Mouse (Mus musculus): ENCODE data around the gene Nmral1.
"Not testable (repeated sequence)": the region's sequence is repeated elsewhere in the genome, so short reads cannot be mapped to it uniquely, and the experiment has no call there.

Gene Nmral1

DNA sequence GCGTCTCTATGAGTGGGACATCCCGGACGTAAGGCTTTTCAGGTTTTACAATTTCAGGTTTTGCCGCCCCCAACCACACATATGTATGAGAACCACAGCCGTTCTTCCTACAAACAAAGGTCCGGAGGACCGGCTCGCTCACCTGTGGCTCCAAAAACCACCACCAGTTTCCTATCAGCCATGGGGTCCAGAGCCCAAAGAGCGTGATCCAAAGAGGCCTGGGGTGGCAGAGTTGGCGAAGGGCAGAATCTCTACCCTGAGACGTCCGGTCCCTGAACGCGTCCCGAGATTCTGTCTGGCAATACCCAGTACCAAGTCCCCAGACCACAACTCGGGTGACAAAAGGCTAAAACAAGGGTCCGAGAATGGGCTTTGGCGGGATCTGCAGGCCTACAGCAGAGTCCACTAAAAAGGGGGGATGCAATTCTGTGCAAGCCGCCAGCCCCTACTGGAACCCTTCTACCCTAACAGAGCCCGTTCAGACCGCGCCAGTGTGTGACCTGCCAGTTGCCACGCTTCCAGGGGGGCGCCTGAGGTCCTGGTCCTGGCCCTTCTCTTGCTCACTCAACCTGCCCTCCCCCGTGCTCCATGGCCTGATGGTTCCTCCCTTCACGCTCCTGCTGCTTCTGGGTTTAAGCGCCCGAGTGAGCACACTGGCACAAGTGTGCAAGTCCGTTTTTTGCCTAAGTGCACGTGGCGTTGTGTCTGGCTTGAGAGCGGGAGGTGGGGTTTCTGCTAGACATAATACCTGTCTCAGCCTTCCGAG, at the start of gene Nmral1:
TSS of gene Nmral1 (minus strand) at position 604 of the 766 bp plus-strand sequence.
- peak; percentile 76 to 79 for DNase-seq

DNA sequence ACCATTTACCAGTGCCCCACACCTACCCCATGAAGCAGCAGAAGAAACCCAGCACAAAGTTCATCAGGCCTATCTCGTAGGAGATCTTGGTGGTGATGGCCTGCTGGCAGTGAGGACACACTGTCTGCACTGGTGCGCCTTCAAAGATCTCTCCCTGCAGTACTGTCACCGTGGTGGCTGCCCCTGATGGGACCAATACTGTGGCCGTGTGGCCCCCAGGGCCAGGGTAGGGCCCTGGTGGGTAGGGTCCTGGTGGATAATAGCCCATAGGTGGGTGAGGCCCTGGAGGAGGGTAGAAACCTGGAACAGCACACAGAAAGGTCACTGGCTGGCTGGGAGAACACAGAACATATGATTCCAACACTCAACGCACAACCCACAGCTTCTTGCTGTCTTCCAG, 49.6 kb upstream of the Nmral1 start:
- no peak for DNase-seq

DNA sequence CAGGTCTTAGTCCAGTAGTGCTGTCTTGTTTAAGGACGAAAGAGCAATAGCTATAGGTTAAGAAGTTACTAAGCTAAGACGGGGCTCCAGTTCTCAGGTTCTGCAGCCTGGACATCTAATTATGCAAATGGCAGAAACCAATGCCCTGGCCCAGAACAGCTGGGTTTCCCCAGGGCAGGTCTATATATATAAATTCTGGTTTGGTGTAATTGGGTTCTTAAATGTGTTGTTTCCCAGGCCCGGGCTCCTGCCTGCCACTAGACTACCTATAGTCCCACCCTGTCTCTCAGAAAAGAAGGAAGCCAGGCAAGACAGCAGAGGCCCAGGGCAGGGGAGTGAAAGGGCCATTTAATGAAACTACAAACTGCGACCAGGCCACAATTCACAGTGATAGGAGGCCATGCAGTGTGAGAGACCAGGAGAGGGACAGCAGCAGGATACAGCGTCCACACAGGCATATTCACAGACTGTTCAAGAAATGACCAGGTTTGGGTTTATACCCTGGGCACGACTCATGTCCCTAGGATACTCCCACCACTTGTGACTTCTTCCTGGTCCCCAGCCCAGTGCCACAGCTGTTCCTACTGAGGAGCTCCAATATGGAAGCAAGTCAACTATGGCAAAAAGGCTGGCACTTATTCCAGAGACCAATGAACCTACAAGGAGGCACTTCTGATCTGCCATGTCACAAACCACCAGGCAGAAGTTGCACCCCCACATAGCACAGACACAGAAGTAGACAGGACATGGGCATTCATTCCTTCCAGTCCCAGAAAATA, 48.0 kb upstream of the Nmral1 start:
- no peak for DNase-seq

DNA sequence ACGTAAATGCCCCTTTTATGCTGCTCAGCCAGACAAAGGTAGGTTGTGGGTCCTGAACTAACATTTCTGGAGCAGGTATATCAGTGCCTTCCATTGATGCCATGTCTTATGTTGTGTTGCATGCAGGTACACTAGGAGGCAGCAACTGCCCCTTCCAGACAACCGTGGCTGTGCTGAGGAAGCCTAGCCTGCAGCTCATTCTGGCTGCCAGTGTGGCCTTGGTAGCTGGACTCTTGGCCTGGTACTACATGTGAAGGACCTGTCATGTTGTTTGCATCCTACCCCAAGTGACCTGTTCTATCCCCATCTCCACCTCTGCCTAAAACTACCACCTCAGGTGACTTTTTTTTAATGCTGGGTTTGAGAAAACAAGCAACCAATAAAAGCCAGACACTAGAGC, 46.7 kb upstream of the Nmral1 start:
- no peak for DNase-seq

DNA sequence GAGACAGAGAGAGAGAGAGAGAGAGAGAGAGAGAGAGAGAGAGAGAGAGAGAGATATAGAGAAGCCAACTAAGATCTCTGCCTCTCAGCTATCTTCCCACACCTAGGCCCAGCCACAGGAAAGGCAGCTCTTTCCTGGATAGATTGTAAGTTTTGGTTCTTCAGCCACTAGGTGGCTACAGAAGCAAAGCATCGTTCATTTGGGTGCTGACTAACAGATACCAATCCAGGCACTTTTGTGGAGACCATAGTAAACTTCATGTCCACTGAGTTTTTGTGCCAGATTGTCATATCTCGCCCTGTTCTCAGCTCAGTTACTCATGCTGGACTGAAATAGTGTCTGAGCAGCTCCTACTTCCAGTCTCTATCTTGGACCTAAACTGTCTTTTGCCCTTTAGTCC, 44.1 kb upstream of the Nmral1 start:
- DNase-seq: no peak

DNA sequence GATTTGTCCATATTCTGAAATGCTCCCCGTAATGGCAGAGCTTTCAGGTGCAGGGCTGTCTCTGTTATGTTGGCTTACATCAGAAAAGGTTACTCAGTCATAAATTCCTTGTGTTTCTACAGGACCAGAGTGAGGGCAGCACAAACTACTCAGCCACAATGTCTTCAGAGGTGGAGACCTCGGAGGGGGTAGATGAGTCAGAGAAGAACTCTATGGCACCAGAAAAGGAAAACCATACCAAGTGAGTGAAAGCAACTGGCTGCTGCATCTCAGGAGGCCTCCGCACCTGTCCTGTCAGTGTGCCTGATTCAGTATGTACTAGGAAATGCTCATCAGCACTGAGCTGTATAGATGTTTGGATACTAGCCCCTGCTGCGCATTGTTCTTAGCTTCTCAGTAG, 43.3 kb upstream of the Nmral1 start:
- no peak for DNase-seq

DNA sequence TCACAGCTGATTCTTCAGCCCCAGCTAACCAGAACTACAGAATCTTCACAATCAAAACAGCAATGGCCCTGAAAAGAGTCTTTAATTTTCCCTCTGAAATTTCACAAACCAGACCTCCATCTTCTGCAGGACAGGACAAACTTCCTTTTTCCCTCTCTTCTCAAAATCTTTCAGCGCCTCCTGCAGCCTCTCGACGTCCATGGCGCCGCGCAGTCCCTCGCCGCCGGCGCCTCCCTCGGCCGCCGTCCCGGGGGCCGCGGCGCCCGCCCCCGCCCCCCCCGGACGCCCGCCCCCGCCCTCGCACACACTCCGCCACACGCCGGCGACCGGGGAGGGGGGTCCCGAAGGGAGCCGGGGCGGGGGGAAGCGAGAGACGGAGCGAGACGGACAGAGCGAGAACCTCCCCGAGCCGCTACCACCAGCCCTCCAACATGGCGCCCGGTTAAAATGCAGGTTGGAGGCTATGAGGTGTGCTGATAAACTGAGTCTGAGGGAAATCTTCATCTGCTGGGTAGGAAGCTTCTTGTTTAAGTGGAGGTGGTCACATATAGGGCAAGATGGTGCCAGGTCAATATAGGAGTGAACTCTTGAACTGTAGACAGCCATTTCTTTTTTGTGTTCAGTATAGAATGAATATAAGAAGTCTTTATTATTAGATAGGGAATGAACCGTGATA, 37.6 kb upstream of the Nmral1 start:
- DNase-seq: not testable (repeated sequence)

DNA sequence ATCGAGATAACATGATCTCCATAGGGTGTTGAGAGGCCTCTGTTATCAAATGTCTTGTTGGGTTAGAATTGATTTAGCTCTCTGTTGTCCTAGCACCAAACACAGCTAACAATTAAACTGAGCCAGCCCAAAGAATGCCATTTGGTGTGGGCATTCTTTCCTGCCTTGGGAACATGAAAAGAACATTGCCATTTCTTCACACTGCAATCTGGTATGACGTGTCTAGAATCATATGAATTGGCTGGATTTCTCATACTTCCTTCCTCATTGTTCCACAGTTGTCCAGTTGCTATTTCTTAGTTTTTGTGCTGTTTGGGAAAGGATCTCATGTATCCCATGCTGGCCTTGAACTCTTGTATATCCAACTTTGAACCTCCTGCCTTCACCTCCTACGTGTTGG, 34.9 kb upstream of the Nmral1 start:
- no peak for DNase-seq

DNA sequence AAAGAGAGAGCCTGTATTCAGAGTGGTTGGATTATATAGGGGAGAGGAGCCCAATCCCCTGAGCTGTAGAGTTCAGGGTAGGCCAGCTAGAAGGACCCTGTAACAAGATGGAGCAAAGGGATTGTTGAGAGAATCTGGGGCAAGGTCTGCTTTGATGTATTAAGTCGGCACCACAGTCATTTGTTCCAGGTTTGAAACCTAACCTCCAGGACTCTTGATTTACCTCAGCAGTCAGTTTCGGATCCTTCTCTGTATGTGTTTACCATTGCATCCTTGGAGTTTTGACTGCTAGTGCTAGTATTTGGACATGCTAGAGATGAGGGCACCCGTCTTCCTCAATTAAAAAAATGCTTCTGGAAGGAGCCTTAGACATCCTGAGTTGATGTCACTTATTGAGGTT, 33.0 kb upstream of the Nmral1 start:
- DNase-seq: no peak

DNA sequence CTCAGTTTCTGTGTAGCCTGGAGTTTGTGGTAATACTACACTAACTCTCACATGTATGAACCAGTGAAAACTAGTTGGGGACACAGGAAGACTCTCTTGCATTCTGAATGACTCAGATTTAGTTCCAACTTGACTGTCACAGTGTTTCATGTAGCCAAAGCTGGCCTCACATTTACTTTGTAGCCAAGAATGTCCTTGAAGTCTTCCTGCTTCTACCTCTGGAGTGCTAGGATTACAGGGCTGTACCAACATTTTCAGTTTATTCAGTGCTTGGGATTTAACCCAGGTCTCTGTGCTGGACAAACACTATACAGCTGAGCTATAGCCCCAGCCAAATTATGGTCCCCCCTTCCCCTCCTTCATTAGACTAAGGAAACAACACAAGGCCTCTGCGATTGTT, 23.0 kb upstream of the Nmral1 start:
- DNase-seq: no peak

DNA sequence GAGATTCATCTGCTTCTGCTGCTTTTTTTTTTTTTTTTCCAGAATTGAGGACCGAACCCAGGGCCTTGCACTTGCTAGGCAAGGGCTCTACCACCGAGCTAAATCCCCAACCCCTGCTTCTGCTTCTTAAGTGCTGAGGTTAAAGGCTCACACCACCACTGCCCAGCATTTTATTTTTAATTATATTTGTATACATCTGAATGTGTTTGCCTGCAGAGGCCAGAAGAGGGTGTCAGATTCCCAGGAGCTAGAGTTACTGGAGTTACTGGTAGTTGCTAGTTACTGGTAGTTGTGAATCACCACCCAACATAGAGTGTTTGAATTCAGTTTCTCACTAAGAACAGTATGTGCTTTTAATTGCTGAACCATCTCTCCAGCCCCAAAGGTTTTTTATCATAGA, 20.8 kb upstream of the Nmral1 start:
- DNase-seq: no peak

DNA sequence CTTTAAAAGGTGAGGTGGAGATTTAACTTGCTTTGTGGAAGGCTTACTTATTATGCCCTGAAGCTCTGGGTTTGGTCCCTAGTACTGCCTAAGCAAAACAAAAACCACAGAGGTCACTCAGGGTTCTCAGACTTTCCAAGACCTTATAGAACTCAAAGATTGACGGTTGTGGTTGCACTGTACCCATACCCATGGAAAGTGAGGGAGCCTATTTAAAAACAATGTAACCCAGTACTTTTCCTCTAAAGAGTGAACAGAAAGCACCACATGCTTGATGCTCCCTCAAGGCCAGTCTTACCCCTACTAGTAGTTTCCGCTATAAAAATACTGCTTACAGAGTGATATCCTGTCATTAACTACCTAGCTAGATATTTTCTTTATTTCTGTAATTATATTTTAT, 17.1 kb upstream of the Nmral1 start:
- no peak for DNase-seq

DNA sequence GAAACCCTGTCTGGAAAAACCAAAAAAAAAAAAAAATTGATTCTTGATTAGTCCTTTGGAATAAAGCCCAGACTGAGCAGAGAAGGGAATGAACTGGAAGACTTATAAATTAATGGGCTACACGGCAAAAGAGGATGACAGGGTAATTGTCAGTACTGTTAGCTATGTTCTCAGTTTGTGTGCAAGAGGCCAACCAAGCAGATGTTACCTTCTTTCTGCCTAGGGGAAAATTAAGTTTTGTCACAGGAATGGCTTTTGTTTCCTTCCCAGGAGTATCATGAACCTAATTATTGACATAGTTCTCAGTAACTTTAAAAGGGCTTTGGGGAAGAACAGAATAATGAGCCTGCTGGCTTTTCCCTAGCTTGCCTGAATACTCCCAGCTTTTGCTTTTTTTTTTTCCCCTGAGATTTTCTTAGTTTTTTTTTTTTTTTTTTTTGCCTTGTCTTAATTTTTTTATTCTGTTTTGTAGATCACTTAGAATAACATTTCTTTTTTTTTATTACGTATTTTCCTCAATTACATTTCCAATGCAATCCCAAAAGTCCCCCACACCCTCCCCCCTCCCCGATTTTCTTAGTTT, 11.7 kb upstream of the Nmral1 start:
- no peak for DNase-seq

DNA sequence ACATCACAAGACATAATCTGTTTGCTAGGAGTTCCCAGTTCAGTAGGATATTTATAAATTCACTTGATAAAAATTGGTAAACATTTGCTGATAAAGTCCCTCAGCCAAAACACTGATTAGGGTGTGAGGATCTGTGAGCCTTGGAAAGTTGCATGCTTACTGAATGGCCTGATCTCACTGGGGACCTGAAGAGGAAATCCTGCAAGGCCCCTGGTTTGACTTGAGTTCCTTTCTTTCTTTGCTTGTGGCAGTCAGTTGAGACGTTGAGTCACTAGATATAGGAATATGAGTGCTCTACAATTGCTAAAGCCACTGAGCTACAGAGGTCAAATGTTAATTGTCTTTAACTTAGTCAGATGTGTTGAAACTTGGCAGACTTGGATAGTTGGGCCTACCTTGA, 8.8 kb upstream of the Nmral1 start:
- no peak for DNase-seq

DNA sequence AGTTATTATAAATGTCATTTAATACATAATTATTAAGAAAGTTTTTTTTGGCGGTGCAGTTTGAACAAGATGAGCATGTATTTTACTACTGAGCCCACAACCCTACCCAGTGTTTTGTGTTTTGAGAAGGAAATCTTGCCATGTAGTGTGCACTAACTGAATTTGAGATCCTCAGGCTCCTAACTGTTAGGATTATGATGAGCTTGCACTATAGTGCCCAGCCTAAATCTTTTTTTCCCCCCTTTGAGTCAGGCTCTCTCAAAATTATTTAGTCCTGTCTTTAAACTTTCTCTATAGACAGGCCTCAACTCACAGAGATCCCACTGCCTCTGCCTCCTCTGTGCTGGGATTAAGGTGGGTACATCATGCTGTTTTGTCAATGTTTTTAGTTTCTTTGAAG, 8.4 kb upstream of the Nmral1 start:
- no peak for DNase-seq

DNA sequence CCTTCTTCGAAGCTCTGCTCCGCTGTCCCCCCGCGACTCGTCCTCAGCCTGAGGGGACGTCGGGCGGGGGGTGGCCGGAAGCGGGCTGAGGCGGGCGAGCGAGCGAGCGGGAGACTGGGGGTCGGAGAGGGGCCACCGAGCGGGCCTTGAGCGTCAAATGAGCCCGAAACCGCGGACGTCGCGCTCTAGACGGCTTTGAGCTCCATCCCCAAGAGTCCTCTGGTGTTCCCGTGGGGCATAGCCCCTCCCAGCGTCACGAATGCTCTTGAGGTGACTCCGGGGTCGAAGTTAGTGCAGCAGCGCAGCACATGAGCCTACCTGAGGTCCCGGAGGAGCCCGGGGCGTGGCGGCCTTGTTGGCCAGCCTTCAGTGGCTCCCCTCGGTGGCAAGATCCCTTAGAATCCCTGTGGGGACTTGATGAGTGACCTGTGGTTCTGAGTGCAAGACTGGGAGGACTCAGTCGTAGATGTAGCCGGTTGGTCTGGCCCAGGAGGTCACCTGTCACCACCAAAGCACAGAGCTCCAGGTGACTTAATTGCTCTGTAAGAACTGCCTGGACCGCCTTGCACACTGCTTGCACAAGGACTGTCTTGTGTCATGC, 7.5 kb upstream of the Nmral1 start:
- peak in 1 of 2 experiments; percentile 47 for DNase-seq

DNA sequence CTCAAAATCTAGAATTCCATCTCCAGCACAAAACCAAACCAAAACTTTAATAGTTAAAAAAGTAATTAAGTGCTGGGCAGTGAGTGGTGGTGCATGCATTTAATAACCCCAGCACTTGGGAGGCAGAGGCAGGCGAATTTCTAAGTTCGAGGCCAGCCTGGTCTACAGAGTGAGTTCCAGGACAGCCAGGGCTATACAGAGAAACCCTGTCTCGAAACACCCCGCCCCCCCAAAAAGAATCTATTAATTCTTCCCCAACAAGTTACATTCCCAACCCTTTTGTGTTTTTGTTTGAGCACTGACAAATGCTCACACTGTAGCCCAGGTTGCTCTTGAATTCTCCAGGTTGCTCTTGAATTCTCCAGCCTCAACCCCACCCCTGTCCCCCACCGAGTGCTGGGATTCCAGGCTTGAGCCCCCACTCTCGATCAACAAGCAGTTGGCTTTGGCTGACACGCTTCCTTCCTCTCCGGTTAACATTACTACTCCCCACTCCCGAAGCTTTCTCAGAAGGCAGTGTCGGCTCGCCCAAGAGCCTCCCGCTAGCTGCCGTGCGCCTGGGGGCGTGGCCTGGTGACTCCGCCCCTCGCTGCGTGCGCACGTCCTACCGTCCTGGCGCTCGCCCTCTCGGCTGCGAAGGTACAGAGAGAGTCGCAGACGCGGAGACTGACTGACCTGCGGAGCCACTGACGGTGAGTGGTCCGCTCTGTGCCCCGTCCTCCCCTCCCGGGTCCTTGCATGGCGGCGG, 6.8 kb upstream of the Nmral1 start, which contains the start of gene Hmox2:
TSS of gene Hmox2 (plus strand) at position 582 of the 748 bp plus-strand sequence.
- peak; percentile 92 to 96 for DNase-seq

DNA sequence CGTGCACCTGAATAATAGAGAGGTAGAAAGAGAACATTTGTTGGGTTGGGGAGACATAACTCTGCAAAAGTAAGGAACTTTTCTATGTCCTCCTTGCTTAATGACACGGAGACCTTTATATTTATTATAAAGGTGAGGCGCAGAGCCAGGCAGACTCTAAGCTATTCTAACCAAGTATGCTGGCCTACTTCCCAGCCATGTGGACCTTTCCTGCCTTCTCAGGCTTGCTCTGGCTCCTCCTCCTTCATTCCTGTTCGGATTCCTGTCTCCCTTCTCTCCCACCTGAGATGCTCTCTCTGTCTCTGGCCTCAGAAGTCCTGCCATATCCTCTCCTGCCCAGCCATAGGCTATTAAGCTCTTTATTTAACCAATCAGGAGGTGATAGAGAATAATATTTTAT, 6.1 kb upstream of the Nmral1 start:
- DNase-seq: no peak

DNA sequence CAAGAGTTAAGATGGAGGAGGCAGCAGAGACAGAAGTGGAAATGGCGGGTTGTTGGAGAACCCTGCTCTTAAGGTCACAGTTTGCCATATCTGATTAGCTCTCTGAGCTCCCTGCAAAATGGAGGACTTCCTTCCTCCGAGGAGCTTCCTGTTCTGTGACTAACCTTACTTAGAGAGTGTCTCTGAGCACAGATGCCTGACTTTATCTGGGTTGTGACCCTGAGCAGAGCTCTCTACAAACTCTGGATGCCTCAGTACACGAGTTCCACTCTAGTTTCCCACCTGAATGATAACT, 3.7 kb upstream of the Nmral1 start:
- DNase-seq: no peak

DNA sequence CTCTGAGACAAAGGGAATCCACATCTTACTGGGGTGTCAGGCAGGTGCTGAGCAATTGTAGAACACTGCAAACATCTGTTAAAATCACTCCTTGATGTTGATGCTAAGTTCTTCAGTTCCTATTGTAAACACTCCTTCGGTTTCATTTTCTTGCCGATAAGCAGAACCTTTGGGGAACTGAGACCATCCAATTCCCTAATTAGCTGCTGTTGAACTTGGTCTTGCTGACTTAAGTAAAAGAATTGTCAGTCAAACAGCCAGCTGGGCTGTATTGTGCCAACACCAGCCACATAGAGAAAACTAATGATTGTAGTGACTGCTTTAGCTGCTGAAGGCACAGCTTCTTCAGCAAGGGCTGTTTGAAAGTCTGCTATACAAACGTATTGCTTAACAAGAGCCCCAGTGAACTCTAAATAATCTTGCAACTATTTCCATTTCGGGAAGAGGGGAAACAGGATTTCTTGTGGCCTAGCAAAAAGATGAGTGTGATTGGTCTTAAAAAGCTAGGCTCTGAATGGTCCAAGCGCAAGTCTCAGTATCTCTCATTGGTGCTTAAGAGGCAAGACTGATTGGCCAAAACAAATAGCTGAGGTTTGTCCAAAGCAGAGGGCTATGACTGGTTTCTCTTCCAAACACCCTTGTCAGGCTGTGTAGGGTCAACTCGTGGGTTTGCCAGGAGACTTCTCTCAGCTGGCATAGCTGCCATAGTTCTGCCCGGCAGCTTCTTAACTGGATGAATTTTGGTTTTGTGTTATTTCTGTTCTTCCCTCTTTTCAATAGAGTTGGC, 3.2 kb upstream of the Nmral1 start:
- DNase-seq: no peak

DNA sequence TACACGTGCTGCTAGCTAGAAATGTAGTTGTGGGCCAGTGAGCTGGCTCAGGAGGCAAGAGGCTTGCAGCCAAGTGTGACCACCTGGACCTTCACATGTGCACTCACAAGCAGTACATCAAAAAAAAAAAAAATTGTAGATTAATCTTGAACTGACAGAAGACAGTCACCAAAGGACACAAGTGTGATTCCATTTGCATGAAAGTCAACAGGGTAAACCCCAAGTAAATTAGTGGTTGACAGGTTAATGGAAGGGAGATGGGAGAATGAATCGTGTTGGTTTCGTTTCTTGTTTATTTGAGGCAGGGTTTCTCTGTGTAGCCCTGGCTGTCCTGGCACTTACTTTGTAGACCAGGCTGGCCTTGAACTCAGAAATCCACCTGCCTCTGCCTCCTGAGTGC, 1.3 kb downstream of the Nmral1 start:
- no peak for DNase-seq

Data from cerebellum, postnatal 36 days (tissue).